Mouse (Mus musculus) cerebellum, postnatal 4 days (tissue): ENCODE results near the gene Rptor.
A peak's percentile ranks its signal among the peaks of the same experiment; 100 is the strongest.

Experiments
- DNase-seq, 2 experiments: peaks; one replicate each; pipeline ENCODE4 v3.0.0; 2022; ENCODE audit warnings: low spot score in 2 of 2, mixed read lengths in 1 of 2

Rptor gene

GRCm38 (mm10) chr11:119607464-119607863 lies 4.8 kb downstream of the Rptor start:
- no peak for DNase-seq

GRCm38 (mm10) chr11:119611496-119611895 lies 8.8 kb downstream of the Rptor start:
- DNase-seq: no peak

- DNase-seq: no peak
These were observed 9.5 kb downstream of the Rptor start for GRCm38 (mm10) chr11:119612179-119612578.

GRCm38 (mm10) chr11:119615087-119615486 lies 12.4 kb downstream of the Rptor start:
- DNase-seq: no peak

- peak; percentile 34 to 67 for DNase-seq
These were observed 16.1 kb downstream of the Rptor start for GRCm38 (mm10) chr11:119618763-119619162.

GRCm38 (mm10) chr11:119621266-119621665 lies 18.6 kb downstream of the Rptor start:
- no peak for DNase-seq

GRCm38 (mm10) chr11:119623800-119624199 lies 21.1 kb downstream of the Rptor start:
- DNase-seq: no peak

- DNase-seq: no peak
These were observed 21.7 kb downstream of the Rptor start for GRCm38 (mm10) chr11:119624401-119624800.

- DNase-seq: no peak
These were observed 22.2 kb downstream of the Rptor start for GRCm38 (mm10) chr11:119624955-119625354.

GRCm38 (mm10) chr11:119625476-119625875 lies 22.8 kb downstream of the Rptor start:
- DNase-seq: no peak

GRCm38 (mm10) chr11:119625943-119626342 lies 23.2 kb downstream of the Rptor start:
- DNase-seq: peak in 1 of 2 experiments; percentile 10

GRCm38 (mm10) chr11:119627243-119627642 lies 24.5 kb downstream of the Rptor start:
- no peak for DNase-seq

- no peak for DNase-seq
These were observed 26.4 kb downstream of the Rptor start for GRCm38 (mm10) chr11:119629072-119629471.

- no peak for DNase-seq
These were observed 27.6 kb downstream of the Rptor start for GRCm38 (mm10) chr11:119630329-119630728.

GRCm38 (mm10) chr11:119631222-119631870 lies 28.6 kb downstream of the Rptor start:
- DNase-seq: no peak

- DNase-seq: no peak
These were observed 33.7 kb downstream of the Rptor start for GRCm38 (mm10) chr11:119636371-119636883.

- DNase-seq: peak in 1 of 2 experiments; percentile 14
These were observed 34.8 kb downstream of the Rptor start for GRCm38 (mm10) chr11:119637519-119637918.

- DNase-seq: no peak
These were observed 37.8 kb downstream of the Rptor start for GRCm38 (mm10) chr11:119640491-119640890.

- peak in 1 of 2 experiments; percentile 14 for DNase-seq
These were observed 39.2 kb downstream of the Rptor start for GRCm38 (mm10) chr11:119641831-119642381.

GRCm38 (mm10) chr11:119643347-119643746 lies 40.6 kb downstream of the Rptor start:
- no peak for DNase-seq

- DNase-seq: no peak
These were observed 41.4 kb downstream of the Rptor start for GRCm38 (mm10) chr11:119644140-119644539.

- no peak for DNase-seq
These were observed 42.1 kb downstream of the Rptor start for GRCm38 (mm10) chr11:119644612-119645379.

- DNase-seq: no peak
These were observed 47.8 kb downstream of the Rptor start for GRCm38 (mm10) chr11:119650456-119650855.
